Mouse (Mus musculus) erythroblast, embryonic 14.5 days (primary cell): Measurements from ENCODE around the gene Amotl1. TPM values are rescaled to one million over a fixed set of nuclear protein-coding genes. Genes with fewer than 3 reads are reported as not detected.

Source experiments
- H3K27me3 ChIP-seq: 2 replicates; pipeline ENCODE4 v1.6.1; 2012; ENCODE audit warnings: inconsistent platforms; ENCODE audit not compliant: control insufficient read depth
- H3K36me3 ChIP-seq: 2 replicates; pipeline ENCODE4 v1.6.1; 2012; ENCODE audit warnings: mild to moderate bottlenecking, inconsistent platforms; ENCODE audit not compliant: control insufficient read depth
- H3K4me1 ChIP-seq: 2 replicates; pipeline ENCODE4 v1.6.1; 2012; ENCODE audit warnings: inconsistent platforms; ENCODE audit not compliant: control insufficient read depth
- H3K4me3 ChIP-seq: replicated peaks from 2 replicates; pipeline ENCODE3; 2012; ENCODE audit warnings: moderate library complexity, mild to moderate bottlenecking, inconsistent platforms
- H3K9me3 ChIP-seq: 2 replicates; pipeline ENCODE4 v1.6.1; 2012; ENCODE audit warnings: low read length, inconsistent platforms, mixed read lengths; ENCODE audit not compliant: control insufficient read depth
- GATA1 ChIP-seq: IDR thresholded peaks from 2 replicates; pipeline ENCODE4 v1.6.1; 2012; ENCODE audit warnings: low read length, inconsistent platforms, mixed read lengths
- TAL1 ChIP-seq: IDR thresholded peaks from 3 replicates; pipeline ENCODE4 v1.6.1; 2012; ENCODE audit warnings: low read length, inconsistent platforms, mixed read lengths
- polyA plus RNA-seq: library from polyadenylated mRNA; stranded (reverse); fragments of >175 nt; gene quantifications from 2 replicates; pipeline ENCODE4 v1.2.3, GENCODE M21; 2012

Gene Amotl1
- polyA plus RNA-seq, 1 experiment = 0.11 TPM

- H3K27me3 ChIP-seq = no peaks in the 10 kb centered on the region
- H3K9me3 ChIP-seq = no peaks in the 10 kb centered on the region
- H3K36me3 ChIP-seq = no peaks in the 10 kb centered on the region
- TF ChIP-seq TAL1 (no peak), GATA1 (no peak)
- H3K4me3 ChIP-seq = no peak overlapping the region
- H3K4me1 ChIP-seq = no peaks in the 10 kb centered on the region
Observed at GRCm38 (mm10) chr9:14520971-14521670, 123.7 kb downstream of the Amotl1 start.

- Histone ChIP-seq H3K4me1 (no peaks in the 10 kb centered on the region), H3K4me3 (no peak overlapping the region), H3K36me3 (no peaks in the 10 kb centered on the region; the same call in none of the 2 replicates), H3K27me3 (no peaks in the 10 kb centered on the region), H3K9me3 (no peaks in the 10 kb centered on the region)
- TF ChIP-seq GATA1 (no peak), TAL1 (no peak)
Observed at GRCm38 (mm10) chr9:14518105-14518504, 126.8 kb downstream of the Amotl1 start.

DNA sequence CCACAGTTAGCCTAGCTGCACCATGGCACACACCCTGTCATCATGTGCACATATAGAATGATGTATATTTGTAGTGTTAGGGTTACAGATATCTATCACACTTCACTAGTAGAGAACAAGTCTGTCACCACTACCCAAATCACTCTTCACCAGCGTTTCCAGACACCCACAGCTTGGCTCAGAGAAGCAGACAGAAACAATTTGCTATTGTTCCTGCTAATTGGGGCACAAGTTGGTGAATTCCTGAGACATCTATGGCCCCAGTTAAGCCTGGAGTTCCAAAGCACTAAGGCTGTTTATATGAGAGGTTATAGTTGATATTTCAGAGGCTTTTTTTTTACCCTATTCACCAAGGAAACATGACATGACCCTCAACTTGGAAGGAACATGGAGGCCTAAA is 127.6 kb downstream of the Amotl1 start:
- TF ChIP-seq TAL1 = no peak
- peaks cover 6% of the 10 kb centered on the region for H3K36me3 ChIP-seq
- no peak overlapping the region for H3K4me3 ChIP-seq
- no peaks in the 10 kb centered on the region for H3K9me3 ChIP-seq
- H3K4me1 ChIP-seq = no peaks in the 10 kb centered on the region
- no peaks in the 10 kb centered on the region for H3K27me3 ChIP-seq

- TF ChIP-seq TAL1 = no peak
- TF ChIP-seq GATA1 = no peak
- Histone ChIP-seq H3K4me3 (no peak overlapping the region), H3K36me3 (peaks cover 43% of the 10 kb centered on the region), H3K27me3 (no peaks in the 10 kb centered on the region), H3K9me3 (no peaks in the 10 kb centered on the region), H3K4me1 (no peaks in the 10 kb centered on the region)
Observed at GRCm38 (mm10) chr9:14512633-14513445, 132.0 kb downstream of the Amotl1 start.

- TF ChIP-seq GATA1 = no peak
- Histone ChIP-seq H3K4me1 (peaks cover 20% of the 10 kb centered on the region), H3K9me3 (no peaks in the 10 kb centered on the region), H3K27me3 (no peaks in the 10 kb centered on the region), H3K4me3 (peak overlapping the region; percentile 65), H3K36me3 (peaks cover 39% of the 10 kb centered on the region)
Observed at GRCm38 (mm10) chr9:14500916-14501424, 143.9 kb downstream of the Amotl1 start.

DNA sequence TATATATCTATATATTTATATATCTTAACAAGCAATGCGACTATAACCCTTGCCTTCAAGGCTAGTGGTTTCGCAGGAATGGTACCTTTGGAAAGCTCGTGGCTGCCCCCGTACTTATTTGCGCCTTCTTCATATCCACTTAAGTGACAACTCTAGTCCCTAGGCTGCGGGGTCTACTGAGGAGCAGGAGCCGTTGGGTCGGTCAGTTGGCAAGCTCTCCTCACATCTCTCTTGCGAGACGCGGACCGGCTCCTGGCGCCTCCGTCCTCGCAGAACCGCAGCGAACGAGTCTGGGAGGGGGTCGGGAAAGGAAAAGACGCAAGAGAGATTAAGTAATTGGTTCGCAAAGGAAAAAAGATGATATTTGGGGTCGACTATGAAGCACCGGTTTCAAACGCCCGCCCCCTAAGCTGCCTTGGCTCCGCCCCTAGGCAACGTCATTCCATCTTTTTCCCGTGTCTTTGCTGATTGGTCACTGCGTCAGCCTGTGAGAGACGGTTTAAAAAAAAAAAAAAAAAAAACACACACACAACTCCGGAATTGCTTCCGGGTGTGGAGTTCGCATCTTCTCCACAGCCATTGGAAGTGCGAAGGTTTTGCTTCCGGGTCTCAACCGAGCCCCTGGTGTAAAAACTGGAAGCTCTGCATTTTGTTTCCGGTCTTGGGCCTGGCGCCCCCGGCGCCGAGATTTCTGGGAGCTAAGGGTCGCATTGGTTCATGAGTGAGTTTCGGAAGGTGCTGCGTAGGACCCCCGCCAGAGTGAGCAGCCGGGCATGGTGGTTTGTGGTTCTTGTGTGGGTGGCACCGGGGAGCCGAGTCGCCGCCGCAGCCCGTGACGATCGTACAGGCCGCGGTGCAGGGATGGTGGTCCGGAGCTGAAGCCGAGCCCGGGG is 144.6 kb downstream of the Amotl1 start, which contains the start of the genes Kdm4d and Cwc15:
Gene Kdm4d (minus strand): TSS at position 460 of the 893 bp plus-strand sequence.
Gene Cwc15 (plus strand): TSS at position 595 of the 893 bp plus-strand sequence.
- no peak for TF ChIP-seq GATA1
- TF ChIP-seq TAL1 = no peak
- H3K27me3 ChIP-seq = no peaks in the 10 kb centered on the region
- peaks cover 20% of the 10 kb centered on the region for H3K4me1 ChIP-seq
- H3K36me3 ChIP-seq = peaks cover 32% of the 10 kb centered on the region
- no peaks in the 10 kb centered on the region for H3K9me3 ChIP-seq
- peak within 1 kb of the TSS; percentile 65 for H3K4me3 ChIP-seq

DNA sequence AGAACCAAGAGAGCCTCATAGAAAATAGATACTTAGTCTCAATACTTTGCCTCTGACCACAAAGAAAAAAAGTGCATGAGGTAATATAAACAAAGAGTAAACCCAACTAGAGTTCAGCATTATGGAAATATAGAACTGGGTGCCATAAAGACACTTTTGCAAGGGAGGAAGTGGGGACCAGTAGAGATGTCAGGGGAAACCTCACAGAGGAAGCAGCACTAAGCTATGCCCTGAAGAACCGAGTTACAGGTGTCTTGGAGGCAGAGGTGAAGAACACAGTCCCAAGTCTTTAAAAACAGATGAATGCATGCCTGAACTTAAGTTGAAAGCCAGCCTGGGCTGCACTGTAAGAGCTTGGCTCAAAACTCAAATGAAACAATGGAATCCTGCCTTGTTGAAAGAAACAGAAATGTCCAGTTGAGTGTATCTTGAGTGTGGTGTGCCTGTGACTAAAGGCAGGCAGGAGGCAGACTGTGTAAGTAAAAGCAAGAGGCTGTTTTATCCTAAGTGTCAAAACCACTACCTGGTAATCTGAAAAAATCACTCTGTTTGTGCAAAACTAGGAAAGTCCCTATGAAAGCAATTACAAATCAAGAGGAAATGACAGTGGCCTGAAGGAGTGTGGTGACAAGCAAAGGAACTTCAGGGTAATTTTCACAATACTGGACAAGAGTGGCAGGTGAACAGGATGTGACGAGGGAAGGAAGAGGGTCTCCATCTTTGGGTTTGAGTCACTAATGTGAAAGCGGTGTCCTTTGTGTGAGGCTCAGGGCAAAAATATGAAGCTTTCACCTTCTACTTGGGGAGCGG is 145.8 kb downstream of the Amotl1 start:
- TF ChIP-seq TAL1 (no peak), GATA1 (no peak)
- Histone ChIP-seq H3K4me1 (peaks cover 20% of the 10 kb centered on the region), H3K9me3 (no peaks in the 10 kb centered on the region), H3K36me3 (peaks cover 21% of the 10 kb centered on the region), H3K27me3 (no peaks in the 10 kb centered on the region), H3K4me3 (peak overlapping the region; percentile 65)

Other genes starting within 250 kb of the Amotl1 start
- gene Kdm4d, start 144.6 kb downstream of the Amotl1 start, polyA plus RNA-seq = not detected in 2 replicates
- gene Cwc15, start 144.4 kb downstream of the Amotl1 start, polyA plus RNA-seq = 2.0 and 2.1 TPM in 2 replicates
- not detected in 2 replicates for gene Piwil4, start 95.7 kb upstream of the Amotl1 start, polyA plus RNA-seq
- 0.01 TPM in 1 of 2 replicates, not detected in the other for gene Fut4, start 107.3 kb upstream of the Amotl1 start, polyA plus RNA-seq
- not detected in 2 replicates for gene 1700012B09Rik, start 126.0 kb upstream of the Amotl1 start, polyA plus RNA-seq
- gene Mre11a, start 139.6 kb upstream of the Amotl1 start, polyA plus RNA-seq = 0.50 and 0.54 TPM in 2 replicates
- gene Ankrd49, start 139.8 kb upstream of the Amotl1 start, polyA plus RNA-seq = 0.57 and 1.1 TPM in 2 replicates
- gene Gpr83, start 215.2 kb upstream of the Amotl1 start, polyA plus RNA-seq = not detected in 2 replicates